Mouse (Mus musculus) spleen, postnatal 4 days (tissue): ENCODE results near the gene Gngt1.

Source experiments
- DNase-seq, 2 experiments: peaks; one replicate each; pipeline ENCODE4 v3.0.0; 2022; ENCODE audit warnings: low spot score in 2 of 2

Gene Gngt1

DNA sequence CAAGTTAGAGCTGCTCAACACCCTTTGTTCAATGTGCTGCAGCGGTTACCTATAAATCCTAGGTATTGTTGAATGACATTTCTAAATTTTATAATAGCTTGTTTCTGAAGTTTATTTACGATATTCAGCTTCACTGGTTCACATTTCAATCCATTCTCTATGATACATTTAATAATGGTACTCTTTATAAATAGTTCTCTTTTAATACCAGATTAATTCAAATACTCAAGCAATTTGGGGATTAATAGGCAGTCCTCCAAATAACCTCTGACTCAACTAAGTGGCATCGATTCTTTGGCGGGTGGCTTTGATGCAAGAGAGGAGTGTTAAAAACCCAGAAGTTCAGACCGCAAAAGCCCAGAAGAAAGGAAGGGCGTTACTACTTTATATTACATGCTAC is at the start of gene Gngt1:
TSS of gene Gngt1 (plus strand) at position 301 of the 400 bp plus-strand sequence.
- no peak for DNase-seq

DNA sequence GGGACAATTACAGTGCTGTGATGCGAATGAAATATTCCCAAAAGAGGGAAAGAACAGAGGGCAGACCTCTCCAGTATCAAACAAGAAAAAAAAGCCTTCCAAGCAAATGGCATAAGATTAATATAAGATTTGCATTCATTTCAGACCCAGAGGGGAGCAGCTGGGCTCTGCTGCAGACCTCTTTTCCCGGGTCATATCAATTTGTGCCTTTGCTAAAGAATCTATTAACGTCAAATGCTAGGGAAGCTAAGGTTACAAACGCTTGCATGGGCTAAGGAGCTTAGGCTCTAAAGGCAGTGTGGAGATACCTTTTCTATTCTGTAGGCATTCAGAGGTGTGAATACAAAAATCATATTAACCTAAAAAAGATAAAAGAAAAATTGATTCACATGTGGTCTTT is 38.6 kb upstream of the Gngt1 start:
- DNase-seq, result no peak

DNA sequence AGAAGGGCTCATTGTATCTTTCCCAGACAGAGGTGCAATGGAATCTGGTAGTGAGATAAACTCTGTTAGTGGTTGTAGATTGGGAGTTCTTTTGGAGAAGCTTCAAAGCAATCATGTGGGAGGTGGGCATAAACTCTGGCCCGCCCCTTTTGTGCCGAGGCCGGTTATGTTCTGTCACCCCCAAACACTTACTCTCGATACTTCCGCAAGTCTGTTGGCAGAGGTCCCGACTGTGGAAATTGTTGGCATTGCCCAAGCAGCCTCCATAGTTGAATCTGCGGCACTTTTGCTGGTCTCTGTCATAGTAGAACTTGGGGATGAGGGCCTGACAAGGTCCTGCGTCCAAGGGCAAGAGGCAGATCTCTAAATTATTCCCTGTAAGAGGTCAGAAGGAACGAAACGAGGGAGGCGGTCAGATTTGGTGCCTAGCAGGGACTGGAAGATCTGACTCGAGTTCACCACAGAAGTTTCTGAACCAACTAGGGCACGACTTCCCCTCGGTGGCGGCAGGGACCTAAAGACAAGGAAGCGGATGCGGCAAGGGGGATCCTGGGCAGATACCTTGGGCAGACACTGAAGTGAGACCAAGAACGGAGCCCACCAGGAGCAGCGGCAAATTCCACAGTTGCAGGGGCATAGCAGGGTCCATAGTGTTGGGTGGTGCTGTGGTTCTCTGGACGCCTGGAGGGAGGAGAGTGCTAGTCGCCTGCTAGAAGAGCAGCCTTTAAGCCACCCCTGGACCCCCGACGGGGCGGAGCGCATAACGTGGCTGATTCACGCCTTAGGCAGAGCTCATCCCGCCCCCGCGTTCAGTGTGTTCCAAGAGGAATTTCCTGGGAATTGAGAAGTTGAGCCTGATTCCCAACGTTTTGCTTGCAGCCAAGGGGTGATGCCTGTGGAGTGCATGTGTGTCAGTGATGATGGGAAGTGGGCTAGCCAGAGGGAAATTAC is 25.6 kb upstream of the Gngt1 start:
- DNase-seq, result peak; percentile 14 to 58

DNA sequence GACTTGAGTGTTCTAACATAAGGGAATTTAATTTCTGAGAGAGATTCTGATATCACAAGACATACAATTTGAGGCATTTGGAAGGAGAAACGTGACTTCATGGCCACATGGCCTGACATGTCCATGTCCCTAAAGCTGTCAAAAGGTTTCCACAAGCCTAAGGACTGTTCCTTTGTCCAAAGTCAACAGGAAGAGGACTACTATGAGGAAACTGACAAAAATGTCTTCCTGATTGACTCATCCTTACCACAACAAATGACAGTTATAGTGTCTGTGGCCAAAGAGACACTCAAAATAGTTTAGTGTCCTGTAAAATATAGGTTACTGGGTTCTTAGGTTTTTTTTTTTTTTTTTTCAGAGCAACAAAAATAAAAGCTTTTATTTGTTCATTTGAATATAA is 19.9 kb upstream of the Gngt1 start:
- DNase-seq, result no peak

DNA sequence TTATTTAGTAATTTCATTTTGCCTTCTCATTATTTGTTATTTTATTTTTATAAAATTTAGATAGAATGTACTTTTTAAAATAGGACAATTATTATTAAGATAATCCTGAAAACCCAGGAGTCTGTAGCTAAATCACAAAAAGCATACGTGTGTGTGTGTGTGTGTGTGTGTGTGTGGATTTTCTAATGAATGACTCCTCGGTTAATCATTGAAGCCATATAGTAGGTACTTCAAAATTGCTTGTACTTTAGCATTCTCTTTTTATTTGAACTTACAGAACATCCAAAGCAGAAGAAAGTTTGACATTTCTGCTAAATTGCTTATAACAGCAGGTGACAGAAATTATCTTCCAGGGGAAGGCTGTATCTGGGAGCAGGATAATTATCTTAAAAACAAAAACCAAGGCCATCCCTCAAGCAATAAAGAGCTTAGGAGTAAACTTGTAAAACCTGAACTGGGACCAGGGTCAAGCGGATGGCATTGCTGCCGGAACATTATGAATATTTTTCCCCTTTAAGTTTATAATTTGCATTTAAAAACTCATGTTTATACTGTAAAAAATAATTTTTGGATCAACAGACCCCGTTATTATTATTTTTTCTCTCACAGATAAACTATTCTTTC is 10.8 kb upstream of the Gngt1 start:
- DNase-seq, result no peak

DNA sequence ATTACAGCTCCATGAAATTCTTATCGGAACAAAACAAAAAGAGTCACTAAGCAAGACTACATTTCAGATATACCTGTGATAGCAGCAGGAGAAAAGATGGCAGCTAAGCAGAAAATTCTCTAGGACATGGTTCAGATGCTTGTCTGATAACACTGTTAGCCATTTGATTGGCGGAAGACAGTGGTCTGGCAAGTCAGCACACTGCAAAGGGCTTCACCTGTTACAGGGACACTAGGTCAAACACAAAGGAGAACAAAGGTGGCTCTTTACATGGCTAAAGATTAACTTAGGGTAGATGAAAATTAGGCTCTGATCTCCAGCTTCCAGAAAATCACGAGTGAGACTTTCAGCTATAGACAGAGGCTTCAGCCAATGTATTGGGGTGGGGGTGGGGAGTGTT is 4.8 kb upstream of the Gngt1 start, which contains the start of gene Tfpi2:
TSS of gene Tfpi2 (minus strand) at position 170 of the 400 bp plus-strand sequence.
- no peak for DNase-seq

DNA sequence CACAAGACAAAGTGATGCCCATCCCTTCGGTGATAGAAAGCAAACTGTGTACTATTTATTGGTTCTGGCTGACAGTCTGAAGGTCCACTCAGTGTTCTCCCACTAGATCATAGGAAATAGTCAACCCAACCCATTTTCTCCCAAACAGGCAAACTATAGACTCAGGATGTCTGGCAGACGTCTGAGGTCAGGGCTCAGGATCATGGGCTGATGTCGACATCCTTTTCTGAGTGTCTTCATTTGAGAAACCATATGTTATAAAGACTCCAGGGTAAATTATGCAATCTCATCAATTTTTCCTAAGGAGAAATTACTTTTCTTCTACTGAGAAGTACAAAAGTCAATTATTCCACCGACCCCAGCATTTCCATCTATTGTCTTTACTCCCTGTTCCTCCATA is 4.5 kb downstream of the Gngt1 start:
- DNase-seq, result no peak

DNA sequence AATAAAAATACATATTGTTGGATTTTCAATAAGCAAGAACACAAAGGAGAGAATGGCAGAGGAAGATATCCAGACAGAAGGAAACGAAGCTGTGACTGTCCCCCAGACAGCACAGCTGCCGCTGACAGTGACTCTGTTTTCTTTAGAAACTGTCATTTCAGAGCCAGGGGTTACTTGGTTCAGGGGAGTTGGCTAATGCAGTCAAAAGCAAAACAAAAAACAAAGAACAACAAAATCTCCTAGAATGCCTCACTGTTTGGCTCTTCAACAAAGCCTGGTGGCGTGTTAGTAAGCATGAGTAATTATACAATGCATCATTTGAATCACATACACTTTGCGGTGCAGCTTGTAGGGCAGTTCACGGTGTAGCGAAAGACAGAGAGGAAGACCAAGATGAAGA is 5.7 kb downstream of the Gngt1 start:
- DNase-seq, result no peak

DNA sequence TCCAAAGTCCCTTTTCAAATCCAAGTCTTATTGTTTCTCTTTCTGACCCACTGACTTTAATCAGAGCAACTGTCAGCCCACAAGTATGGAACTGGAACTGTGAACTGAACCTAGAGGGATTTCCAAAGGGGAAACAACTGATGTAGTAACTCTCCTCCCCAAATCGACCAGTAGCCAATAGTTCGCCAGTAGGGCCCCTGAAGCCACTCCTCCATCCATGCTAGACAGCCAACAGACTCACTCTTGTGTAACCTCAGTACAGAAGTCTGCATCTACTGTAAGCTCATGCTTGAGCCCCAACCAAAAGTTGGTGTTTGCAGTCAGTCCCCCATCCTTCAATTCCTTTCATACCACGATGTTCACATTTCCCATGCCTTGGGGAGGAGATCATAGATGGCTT is 7.1 kb downstream of the Gngt1 start:
- DNase-seq, result no peak

DNA sequence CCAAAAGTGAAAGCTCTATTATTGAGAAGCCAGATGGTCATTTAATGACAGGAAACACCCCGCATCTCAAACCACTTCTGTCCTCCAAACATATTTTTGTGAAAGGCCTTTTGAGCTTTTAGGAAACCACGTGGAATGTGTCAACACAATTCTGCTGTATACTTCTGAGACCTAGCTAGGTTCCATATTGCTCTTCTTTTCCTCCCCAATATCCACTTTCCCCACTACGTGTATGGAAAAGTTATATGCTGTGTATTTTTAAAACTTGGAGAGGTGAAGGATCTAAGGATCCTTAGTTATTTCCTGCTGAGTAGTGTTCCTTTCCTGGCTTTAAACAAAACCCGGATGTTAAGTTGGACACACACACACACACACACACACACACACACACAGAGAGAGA is 9.9 kb downstream of the Gngt1 start:
- no peak for DNase-seq

DNA sequence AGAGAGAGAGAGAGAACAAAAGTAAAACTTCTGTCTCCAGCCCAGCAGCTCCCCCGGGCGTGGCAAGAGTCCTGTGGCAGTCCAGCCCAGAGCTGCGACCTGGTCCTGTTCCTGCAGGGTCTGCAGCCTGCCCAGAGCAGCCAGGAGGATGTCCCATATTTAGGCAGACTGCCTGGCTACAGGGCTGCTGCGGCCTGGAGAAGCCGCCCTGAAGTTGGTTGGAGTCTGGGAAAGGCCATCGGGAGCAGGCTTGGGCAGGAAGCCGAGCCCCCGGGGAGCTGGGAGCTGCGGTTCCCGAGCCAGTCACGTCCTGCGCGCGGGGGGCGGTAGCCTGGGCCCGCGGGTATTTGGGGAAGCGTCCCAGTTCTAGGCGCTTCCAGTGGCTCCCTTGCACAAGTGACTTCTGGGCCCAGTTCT is 10.3 kb downstream of the Gngt1 start, which contains the start of gene Gng11:
TSS of gene Gng11 (plus strand) at position 15 of the 417 bp plus-strand sequence.
- peak; percentile 15 to 65 for DNase-seq

DNA sequence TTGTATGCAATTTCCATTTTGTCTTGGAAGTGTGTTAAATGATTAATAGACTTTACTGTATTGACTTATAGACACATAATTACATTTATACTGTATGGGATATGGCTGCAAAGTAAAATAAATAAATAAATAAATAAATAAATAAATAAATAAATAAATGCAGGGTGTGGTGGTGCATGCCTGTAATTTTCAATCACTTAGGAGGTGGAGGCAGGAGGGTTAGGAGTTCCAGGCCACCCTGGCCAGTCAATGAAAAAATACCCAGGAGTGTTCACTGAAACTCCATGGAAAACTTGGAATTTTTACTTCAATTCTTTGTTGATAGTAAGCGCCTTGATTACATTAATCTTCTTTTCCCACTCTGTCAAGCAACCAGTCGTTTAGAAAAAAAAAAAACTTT is 11.2 kb downstream of the Gngt1 start:
- DNase-seq, result no peak

DNA sequence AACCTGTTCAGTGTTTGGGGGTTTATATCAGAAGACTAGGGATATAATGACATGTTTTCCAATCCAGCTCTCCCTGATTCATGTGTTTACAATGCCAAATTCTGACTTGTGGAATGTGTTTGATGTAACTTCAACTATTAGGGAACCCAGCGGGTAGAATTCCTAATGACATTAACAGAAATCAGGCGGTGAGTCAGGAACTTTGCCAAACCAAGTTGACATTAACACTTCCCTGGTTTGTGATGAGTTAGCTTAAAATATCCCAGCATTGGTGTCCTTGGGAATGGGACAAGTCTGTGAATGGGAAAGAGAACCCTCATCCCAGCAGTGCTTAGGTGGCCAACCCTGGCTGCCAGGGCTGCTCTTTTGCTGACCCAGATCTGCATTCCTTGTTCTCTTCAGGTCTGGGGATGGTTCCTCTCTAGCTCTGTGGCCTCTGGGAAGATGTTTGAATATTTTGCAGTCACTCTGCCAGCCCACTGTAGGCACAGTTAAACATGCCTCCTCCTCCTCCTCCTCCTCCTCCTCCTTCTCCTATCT is 15.0 kb downstream of the Gngt1 start:
- no peak for DNase-seq

DNA sequence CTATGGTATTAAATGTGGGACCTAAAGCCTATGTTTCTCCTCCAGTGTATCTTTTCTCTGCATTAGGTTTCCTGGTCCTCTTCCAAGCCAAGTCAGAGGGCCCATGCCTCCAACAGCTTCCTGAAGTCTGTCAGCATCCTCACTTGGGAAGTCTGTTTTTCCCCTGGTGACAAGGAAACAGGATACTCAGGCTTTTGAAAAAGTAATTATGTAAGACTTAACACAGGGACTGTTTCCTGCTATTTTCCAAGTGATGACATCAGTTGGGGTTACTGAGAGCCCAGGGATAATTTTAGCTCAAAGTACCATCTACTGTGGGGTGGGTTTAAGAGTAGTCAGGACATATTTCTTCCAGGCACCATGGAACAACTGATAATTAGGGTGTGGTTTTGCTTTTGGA is 16.0 kb downstream of the Gngt1 start:
- no peak for DNase-seq

DNA sequence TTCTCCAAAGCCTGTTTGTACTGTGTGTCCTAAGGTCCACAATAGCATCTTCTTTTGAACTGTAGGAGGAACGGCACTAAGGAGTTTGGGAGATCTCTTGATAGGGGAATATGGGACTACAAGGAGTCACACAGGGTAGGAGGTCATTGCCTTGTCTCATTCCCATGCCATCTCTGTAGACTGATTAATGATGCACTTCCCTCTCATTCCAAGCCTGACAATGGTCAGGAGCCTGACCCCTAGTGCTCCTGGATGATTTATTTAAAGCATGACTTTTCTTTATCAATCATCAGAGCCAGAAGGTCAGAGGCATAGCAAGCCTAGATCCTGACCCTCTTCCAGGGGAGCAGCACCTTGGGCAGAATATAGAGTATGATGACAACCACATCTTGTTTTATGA is 29.1 kb downstream of the Gngt1 start:
- DNase-seq, result no peak

DNA sequence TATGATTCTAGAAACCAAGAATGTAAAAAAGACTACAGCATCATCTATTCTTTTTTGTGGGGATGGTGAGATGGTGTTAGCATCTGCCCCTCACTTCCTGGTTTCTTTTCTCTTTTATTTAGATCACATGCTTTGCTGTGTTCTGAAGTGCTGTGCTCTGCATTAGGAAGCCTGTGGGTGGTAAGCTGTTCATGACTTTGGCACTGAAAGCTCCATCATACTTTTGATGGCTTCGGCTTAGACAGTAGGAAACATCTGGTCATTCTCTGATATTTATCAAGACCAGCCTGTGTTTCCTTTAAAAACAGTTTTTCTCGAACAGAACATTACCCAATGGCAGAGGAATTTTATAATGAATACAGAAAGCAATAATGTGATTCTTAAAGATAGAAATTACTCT is 32.8 kb downstream of the Gngt1 start:
- no peak for DNase-seq

DNA sequence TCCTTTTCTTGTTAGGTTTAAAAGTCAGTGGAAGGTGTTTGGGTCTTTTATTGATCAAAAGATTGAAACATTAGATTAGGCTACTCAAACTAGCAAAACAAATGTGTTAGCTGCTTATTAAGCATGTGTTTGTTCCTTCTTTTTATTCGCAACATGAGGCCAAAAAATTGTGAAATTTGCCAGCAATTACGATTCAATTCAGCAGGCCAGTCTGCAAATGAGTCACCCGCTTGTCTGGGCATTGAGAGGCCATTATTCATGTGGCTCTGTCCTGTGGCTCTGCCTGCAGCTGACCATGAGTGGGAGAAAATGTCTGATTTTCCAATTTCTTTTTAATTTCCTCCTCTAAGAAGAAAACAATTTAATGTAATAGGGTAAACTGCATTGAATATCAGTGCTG is 37.4 kb downstream of the Gngt1 start:
- no peak for DNase-seq

DNA sequence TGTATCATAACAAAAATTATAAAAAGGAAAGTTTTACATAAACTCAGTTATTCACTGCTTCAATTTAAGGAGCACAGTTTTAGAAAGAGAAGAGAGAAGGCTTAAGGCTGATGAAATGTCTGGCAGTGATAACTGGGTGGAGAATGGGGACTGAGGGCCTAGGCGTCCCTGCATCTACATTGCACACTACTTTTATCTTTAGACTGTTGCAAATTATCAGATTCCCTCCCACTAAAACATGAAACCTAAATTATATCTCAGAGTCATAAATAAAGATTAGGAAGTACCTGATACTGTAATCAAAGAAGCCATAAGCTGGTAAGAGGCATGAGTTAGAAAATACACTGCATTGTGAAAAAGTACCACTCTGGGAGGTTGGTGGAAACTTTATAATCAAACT is 48.2 kb downstream of the Gngt1 start:
- DNase-seq, result no peak
